Mouse (Mus musculus) ES-Bruce4 (cell line): Measurements from ENCODE around the gene Isg20l2.

Experiments
- CTCF ChIP-seq: IDR thresholded peaks from one replicate; pipeline ENCODE4 v1.8.1; 2011; ENCODE audit warnings: low read depth, low read length
- EP300 ChIP-seq: IDR thresholded peaks from 2 replicates; pipeline ENCODE4 v1.6.1; 2011; ENCODE audit warnings: low read depth, low read length; ENCODE audit not compliant: insufficient read depth
- POLR2A ChIP-seq: IDR thresholded peaks from one replicate; pipeline ENCODE4 v1.8.1; 2011; ENCODE audit warnings: low read length; ENCODE audit not compliant: insufficient read depth

DNA sequence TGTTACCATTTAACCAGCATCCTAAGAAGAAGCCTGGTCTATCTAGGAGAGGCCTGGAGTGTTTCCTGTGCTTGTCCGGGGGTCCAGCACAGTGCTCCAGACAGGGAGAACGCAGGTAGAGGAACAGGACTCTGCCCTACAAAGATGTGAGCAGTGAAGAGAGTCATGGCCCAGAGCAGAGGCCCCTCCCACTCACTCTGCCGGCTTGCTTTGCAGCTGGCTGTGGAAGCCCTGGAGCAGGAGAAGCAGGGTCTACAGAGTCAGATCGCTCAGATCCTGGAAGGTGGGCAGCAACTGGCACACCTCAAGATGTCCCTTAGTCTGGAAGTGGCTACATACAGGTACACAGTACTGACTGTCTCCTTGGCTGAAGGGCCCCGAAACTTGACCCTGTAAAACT, 42.7 kb downstream of the Isg20l2 start:
- TF ChIP-seq POLR2A: no peak
- no peak for TF ChIP-seq CTCF
- TF ChIP-seq EP300: no peak
